Mouse (Mus musculus): ENCODE data around the gene Sash1. TPM values are rescaled to one million over a fixed set of nuclear protein-coding genes. Genes with fewer than 3 reads are reported as not detected.
"Not testable (repeated sequence)": the region's sequence is repeated elsewhere in the genome, so short reads cannot be mapped to it uniquely, and the experiment has no call there.

Sash1 gene
- polyA plus RNA-seq, 1 experiment from 2014 or later: 6.2 TPM

DNA sequence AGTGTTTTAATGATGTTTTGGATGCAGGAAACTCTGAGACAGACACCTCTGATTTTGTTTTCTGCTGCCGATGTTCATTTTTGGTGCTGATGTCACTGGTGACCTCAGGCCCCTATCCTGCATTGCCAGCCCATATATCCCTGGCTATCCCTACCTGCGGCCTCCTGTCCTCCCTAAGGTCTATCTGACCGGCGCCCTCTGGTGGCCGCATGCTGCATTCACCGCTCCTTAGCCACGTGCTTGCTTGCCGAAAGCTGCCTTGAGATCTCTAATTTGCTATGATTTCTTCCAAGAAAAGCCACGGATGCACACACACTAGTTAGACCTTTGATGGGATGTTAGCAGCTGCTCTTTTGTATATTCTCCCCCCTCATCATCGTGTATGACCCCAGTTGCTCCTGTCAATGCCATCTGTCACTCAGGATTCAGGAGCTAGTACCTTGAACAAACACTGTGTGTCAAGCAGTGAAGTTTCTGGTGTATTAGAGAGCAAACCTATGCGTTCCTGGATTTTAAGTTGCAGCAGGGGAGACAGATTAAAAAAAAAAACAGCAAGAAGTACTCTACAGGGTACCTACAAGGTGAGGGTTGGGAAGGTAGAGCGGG, 170.1 kb downstream of the Sash1 start:
- peak; percentile 79 for DNase-seq (ENCODE audit: low spot score)

DNA sequence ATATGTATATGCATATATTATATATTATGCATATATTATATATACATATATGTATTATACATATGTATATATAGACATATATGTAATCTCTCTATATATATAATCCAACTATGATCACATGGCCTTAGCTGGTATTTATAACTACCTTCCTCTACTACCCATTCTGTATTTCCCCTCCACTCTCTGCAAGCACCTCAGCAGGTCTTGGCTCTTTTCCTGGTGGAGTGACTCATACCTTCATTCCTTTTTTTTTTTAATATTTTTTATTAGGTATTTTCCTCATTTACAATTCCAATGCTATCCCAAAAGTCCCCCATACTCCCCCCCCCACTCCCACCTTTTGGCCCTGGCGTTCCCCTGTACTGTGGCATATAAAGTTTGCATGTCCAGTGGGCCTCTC, 189.2 kb downstream of the Sash1 start:
- H3K27ac ChIP-seq (replicated peaks; ENCODE audit: low read depth, low read length); H3K27me3 ChIP-seq (replicated peaks; ENCODE audit: control insufficient read depth, insufficient read depth, low read length); H3K36me3 ChIP-seq (ENCODE audit: control insufficient read depth, insufficient read depth, low read length); H3K4me1 ChIP-seq (ENCODE audit: control insufficient read depth, insufficient read depth, low read length); ATAC-seq (ENCODE audit: low read depth); H3K4me3 ChIP-seq (ENCODE audit: low read depth, low read length); H3K9me3 ChIP-seq (ENCODE audit: control insufficient read depth, low read length); H3K9ac ChIP-seq (ENCODE audit: low read depth, low read length); H3K4me2 ChIP-seq (ENCODE audit: low read depth, low read length); DNase-seq (ENCODE audit: low spot score): not testable (repeated sequence)
- WGBS: 70% methylated on average over 1 of the region's 1 CpGs

More for the DNA sequence above, 170.1 kb downstream of the Sash1 start:
- WGBS: 16% methylated on average over 12 of the region's 12 CpGs
- H3K27ac ChIP-seq (replicated peaks; ENCODE audit: low read depth, low read length): no peak overlapping the region
- no peaks in the 10 kb centered on the region; the same call in 1 of the 2 replicates for H3K36me3 ChIP-seq (ENCODE audit: control insufficient read depth, insufficient read depth, low read length)
- no peak overlapping the region for H3K4me3 ChIP-seq (ENCODE audit: low read depth, low read length)
- H3K9ac ChIP-seq (ENCODE audit: low read depth, low read length): no peak overlapping the region
- no peak overlapping the region for H3K4me2 ChIP-seq (ENCODE audit: low read depth, low read length)
- no peaks in the 10 kb centered on the region for H3K4me1 ChIP-seq (ENCODE audit: control insufficient read depth, insufficient read depth, low read length)
- no peaks in the 10 kb centered on the region for H3K9me3 ChIP-seq (ENCODE audit: control insufficient read depth, low read length)
- no peaks in the 10 kb centered on the region for H3K27me3 ChIP-seq (replicated peaks; ENCODE audit: control insufficient read depth, insufficient read depth, low read length)
- peak; percentile 55; the same call in 1 of the 2 replicates for ATAC-seq (ENCODE audit: low read depth)

DNA sequence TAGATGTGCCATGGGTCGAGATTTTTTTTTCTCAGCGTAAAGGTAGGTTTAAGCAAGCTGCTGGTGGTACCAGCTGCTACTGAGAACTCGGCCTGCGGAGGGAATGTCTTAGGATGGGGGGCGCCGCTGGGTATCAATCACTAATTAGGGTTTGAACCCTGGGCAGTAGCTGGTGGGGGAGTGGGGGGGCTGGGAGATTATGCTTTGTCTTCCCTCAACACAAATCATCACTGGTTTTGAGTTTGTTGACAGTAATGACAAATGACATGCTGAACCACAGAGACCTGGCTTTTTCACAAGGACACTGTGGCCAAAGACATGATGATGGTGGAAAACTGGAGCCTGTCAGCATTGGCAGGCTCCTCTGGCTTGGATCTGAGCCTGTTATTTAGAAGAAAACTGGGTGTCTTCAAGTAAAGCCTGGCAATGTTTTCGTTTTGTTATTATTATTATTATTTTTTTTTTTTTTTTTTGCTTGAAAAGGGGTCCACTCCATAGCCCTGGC, 191.8 kb downstream of the Sash1 start:
- Histone ChIP-seq H3K4me3 (ENCODE audit: low read depth, low read length) (no peak overlapping the region), H3K4me2 (ENCODE audit: low read depth, low read length) (no peak overlapping the region), H3K27me3 (replicated peaks; ENCODE audit: control insufficient read depth, insufficient read depth, low read length) (no peaks in the 10 kb centered on the region), H3K9ac (ENCODE audit: low read depth, low read length) (no peak overlapping the region), H3K4me1 (ENCODE audit: control insufficient read depth, insufficient read depth, low read length) (no peaks in the 10 kb centered on the region), H3K27ac (replicated peaks; ENCODE audit: low read depth, low read length) (no peak overlapping the region), H3K36me3 (ENCODE audit: control insufficient read depth, insufficient read depth, low read length) (no peaks in the 10 kb centered on the region), H3K9me3 (ENCODE audit: control insufficient read depth, low read length) (no peaks in the 10 kb centered on the region)
- DNase-seq (ENCODE audit: low spot score) (no peak), ATAC-seq (ENCODE audit: low read depth) (no peak)
- 85% methylated on average over 7 of the region's 7 CpGs for WGBS

DNA sequence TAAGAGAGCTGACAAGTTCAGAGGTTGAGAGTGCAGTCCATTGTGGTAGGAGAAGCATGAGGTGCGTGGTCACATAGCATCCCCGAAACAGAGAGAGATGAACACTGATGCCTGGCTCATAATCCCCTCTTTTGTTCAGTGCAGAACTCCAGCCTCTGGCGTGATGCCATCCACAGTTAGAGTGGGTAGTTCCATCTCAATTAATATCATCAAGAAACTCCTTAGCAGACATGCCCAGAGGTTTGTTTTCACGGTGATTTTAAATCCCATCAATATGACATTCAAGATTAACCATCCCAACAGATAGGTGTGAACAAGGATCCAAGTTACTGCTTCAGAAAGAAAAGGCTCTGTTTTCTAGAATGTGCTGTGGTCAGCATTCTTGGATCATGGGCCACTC, 192.3 kb downstream of the Sash1 start:
- 79% methylated on average over 4 of the region's 4 CpGs for WGBS
- DNase-seq (ENCODE audit: low spot score) (no peak), ATAC-seq (ENCODE audit: low read depth) (no peak)
- H3K9me3 ChIP-seq (ENCODE audit: control insufficient read depth, low read length): no peaks in the 10 kb centered on the region
- H3K4me1 ChIP-seq (ENCODE audit: control insufficient read depth, insufficient read depth, low read length): no peaks in the 10 kb centered on the region
- no peak overlapping the region for H3K4me3 ChIP-seq (ENCODE audit: low read depth, low read length)
- no peak overlapping the region for H3K4me2 ChIP-seq (ENCODE audit: low read depth, low read length)
- no peak overlapping the region for H3K9ac ChIP-seq (ENCODE audit: low read depth, low read length)
- no peak overlapping the region for H3K27ac ChIP-seq (replicated peaks; ENCODE audit: low read depth, low read length)
- no peaks in the 10 kb centered on the region for H3K27me3 ChIP-seq (replicated peaks; ENCODE audit: control insufficient read depth, insufficient read depth, low read length)
- H3K36me3 ChIP-seq (ENCODE audit: control insufficient read depth, insufficient read depth, low read length): no peaks in the 10 kb centered on the region

DNA sequence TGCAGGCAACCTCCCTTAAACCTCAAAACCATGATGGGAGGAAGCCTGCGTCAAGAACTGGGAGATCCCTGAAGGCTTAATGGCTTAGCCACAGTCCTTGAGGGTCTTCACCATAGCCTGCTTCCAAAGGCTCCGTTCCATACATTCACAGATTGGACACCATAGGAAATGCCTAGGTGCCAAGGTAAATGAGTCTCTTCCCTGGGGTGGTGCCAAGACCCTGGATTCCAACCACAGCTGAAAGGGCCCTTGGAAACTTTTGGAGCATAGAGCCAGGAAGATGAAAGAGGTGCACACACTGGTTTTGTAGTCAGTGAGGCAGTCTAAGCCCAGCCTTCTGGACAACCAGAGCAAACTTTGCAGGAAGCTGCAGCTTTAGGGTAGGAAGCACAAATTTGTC, 193.3 kb downstream of the Sash1 start:
- no peak for ATAC-seq (ENCODE audit: low read depth)
- Histone ChIP-seq H3K9me3 (ENCODE audit: control insufficient read depth, low read length) (no peaks in the 10 kb centered on the region), H3K4me3 (ENCODE audit: low read depth, low read length) (no peak overlapping the region), H3K27ac (replicated peaks; ENCODE audit: low read depth, low read length) (no peak overlapping the region), H3K4me1 (ENCODE audit: control insufficient read depth, insufficient read depth, low read length) (no peaks in the 10 kb centered on the region), H3K27me3 (replicated peaks; ENCODE audit: control insufficient read depth, insufficient read depth, low read length) (no peaks in the 10 kb centered on the region), H3K9ac (ENCODE audit: low read depth, low read length) (no peak overlapping the region), H3K4me2 (ENCODE audit: low read depth, low read length) (no peak overlapping the region), H3K36me3 (ENCODE audit: control insufficient read depth, insufficient read depth, low read length) (no peaks in the 10 kb centered on the region)
- DNase-seq (ENCODE audit: low spot score): no peak
- WGBS: 84% methylated on average over 2 of the region's 2 CpGs

DNA sequence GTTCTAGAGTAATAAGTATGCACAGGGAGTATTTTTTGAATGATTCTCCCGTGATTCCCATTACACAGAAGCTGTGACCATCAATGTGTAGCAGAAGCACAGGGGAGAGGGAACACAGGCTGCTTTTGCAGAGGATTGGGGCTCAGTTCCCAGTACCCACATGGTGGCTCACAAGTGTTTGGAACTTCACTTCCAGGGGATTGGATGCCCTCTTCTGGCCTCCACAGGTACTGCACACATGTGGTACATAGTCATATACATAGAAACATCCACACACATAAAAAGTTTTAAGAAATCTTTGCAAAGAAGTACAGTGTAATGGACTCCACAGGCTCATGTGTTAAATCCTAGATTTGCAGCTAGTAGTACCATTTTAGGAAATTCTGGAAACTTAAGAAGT, 199.7 kb downstream of the Sash1 start:
- 88% methylated on average over 1 of the region's 1 CpGs for WGBS

DNA sequence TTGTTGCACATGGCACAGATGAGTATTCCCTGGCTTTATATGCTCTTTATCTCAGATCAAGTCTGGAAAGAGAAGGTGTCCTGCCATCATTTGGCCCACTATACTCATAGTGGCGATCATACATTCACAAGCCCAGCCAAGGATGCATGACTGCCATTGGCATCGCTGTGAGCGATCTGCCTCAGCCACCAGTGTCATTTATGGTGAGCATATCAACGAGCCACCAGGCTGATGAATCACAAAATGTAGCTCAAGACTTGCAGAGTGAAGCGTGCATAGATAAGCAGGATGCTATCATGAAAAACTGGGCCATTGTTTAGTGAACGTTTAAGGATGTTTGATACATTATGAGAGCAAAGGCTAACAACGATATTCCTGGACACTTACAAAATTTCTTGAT, 200.6 kb downstream of the Sash1 start:
- H3K9me3 ChIP-seq (ENCODE audit: control insufficient read depth, low read length): no peaks in the 10 kb centered on the region
- H3K27me3 ChIP-seq (replicated peaks; ENCODE audit: control insufficient read depth, insufficient read depth, low read length): no peaks in the 10 kb centered on the region
- no peak overlapping the region for H3K4me2 ChIP-seq (ENCODE audit: low read depth, low read length)
- no peak for DNase-seq (ENCODE audit: low spot score)
- no peaks in the 10 kb centered on the region for H3K4me1 ChIP-seq (ENCODE audit: control insufficient read depth, insufficient read depth, low read length)
- H3K4me3 ChIP-seq (ENCODE audit: low read depth, low read length): no peak overlapping the region
- 94% methylated on average over 7 of the region's 7 CpGs for WGBS
- H3K9ac ChIP-seq (ENCODE audit: low read depth, low read length): no peak overlapping the region
- no peak for ATAC-seq (ENCODE audit: low read depth)
- no peak overlapping the region for H3K27ac ChIP-seq (replicated peaks; ENCODE audit: low read depth, low read length)
- no peaks in the 10 kb centered on the region for H3K36me3 ChIP-seq (ENCODE audit: control insufficient read depth, insufficient read depth, low read length)

More for the DNA sequence above, 199.7 kb downstream of the Sash1 start:
- Histone ChIP-seq H3K4me3 (ENCODE audit: low read depth, low read length) (no peak overlapping the region), H3K36me3 (ENCODE audit: control insufficient read depth, insufficient read depth, low read length) (no peaks in the 10 kb centered on the region), H3K27ac (replicated peaks; ENCODE audit: low read depth, low read length) (no peak overlapping the region), H3K9me3 (ENCODE audit: control insufficient read depth, low read length) (no peaks in the 10 kb centered on the region), H3K27me3 (replicated peaks; ENCODE audit: control insufficient read depth, insufficient read depth, low read length) (no peaks in the 10 kb centered on the region), H3K9ac (ENCODE audit: low read depth, low read length) (no peak overlapping the region), H3K4me1 (ENCODE audit: control insufficient read depth, insufficient read depth, low read length) (no peaks in the 10 kb centered on the region), H3K4me2 (ENCODE audit: low read depth, low read length) (no peak overlapping the region)
- no peak for DNase-seq (ENCODE audit: low spot score)
- ATAC-seq (ENCODE audit: low read depth): no peak

DNA sequence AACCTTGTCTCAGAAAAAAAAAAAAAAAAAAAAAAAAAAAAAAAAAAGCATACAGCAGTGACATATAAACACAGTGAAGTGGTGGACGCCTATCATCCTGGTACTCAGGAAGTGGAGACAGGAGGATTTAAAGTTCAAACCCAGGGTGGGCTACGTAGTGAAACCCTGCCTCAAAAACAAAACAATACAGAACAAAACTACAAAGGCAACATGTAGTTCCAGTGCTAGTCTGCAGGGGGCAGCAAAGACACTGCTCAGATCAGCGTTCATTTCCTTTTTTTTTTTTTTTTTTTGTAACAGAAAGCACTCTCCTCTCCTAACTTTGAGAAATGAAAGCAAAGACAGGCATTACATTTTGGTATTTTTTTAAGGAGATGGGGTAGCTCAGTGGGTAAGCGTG, 203.0 kb downstream of the Sash1 start:
- no peaks in the 10 kb centered on the region for H3K9me3 ChIP-seq (ENCODE audit: control insufficient read depth, low read length)
- no peak overlapping the region for H3K9ac ChIP-seq (ENCODE audit: low read depth, low read length)
- DNase-seq (ENCODE audit: low spot score): peak; percentile 63
- H3K4me2 ChIP-seq (ENCODE audit: low read depth, low read length): no peak overlapping the region
- H3K4me3 ChIP-seq (ENCODE audit: low read depth, low read length): no peak overlapping the region
- H3K4me1 ChIP-seq (ENCODE audit: control insufficient read depth, insufficient read depth, low read length): no peaks in the 10 kb centered on the region
- ATAC-seq (ENCODE audit: low read depth): no peak
- H3K27me3 ChIP-seq (replicated peaks; ENCODE audit: control insufficient read depth, insufficient read depth, low read length): no peaks in the 10 kb centered on the region
- no peak overlapping the region for H3K27ac ChIP-seq (replicated peaks; ENCODE audit: low read depth, low read length)
- WGBS: 20% methylated on average over 4 of the region's 4 CpGs
- H3K36me3 ChIP-seq (ENCODE audit: control insufficient read depth, insufficient read depth, low read length): no peaks in the 10 kb centered on the region

DNA sequence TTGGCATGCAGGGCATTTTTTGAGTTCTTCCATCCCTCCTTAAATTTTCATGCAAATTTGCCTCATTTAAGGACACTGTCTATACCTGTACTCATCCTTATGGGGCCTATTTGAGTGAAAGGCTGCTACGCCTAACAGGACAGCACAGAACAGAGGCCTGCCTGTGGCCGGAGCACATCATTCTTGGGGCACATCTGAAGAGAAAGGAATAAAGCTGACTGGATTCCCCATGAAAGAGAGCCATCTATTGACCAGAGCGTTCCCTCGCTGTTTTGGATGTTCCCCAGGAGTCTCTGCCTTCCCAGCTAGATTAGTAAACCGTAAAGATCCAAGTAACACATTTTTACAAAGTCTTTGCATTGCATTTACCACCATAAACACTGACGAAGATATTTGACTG, 203.5 kb downstream of the Sash1 start:
- Histone ChIP-seq H3K4me2 (ENCODE audit: low read depth, low read length) (no peak overlapping the region), H3K27me3 (replicated peaks; ENCODE audit: control insufficient read depth, insufficient read depth, low read length) (no peaks in the 10 kb centered on the region), H3K4me1 (ENCODE audit: control insufficient read depth, insufficient read depth, low read length) (no peaks in the 10 kb centered on the region), H3K27ac (replicated peaks; ENCODE audit: low read depth, low read length) (no peak overlapping the region), H3K36me3 (ENCODE audit: control insufficient read depth, insufficient read depth, low read length) (no peaks in the 10 kb centered on the region), H3K9me3 (ENCODE audit: control insufficient read depth, low read length) (no peaks in the 10 kb centered on the region), H3K4me3 (ENCODE audit: low read depth, low read length) (no peak overlapping the region), H3K9ac (ENCODE audit: low read depth, low read length) (no peak overlapping the region)
- WGBS: 71% methylated on average over 6 of the region's 6 CpGs
- no peak for DNase-seq (ENCODE audit: low spot score)
- no peak for ATAC-seq (ENCODE audit: low read depth)
